Mouse (Mus musculus) MEL (cell line): ENCODE results near the gene Enox2.
"Not testable (repeated sequence)": the region's sequence is repeated elsewhere in the genome, so short reads cannot be mapped to it uniquely, and the experiment has no call there.

Source experiments
- CTCF ChIP-seq, 3 experiments: IDR thresholded peaks in 2 of 3; conservative IDR thresholded peaks in 1 of 3; 2 replicates each; pipeline ENCODE4 v1.5.1; 2011 to 2012; ENCODE audit warnings: low read length in 3 of 3, low read depth in 2 of 3, mild to moderate bottlenecking in 2 of 3, improper control_type of control experiment in 1 of 3, inconsistent platforms in 1 of 3, mixed read lengths in 1 of 3, moderate library complexity in 1 of 3; ENCODE audit not compliant: control insufficient read depth in 1 of 3, insufficient read depth in 1 of 3, poor library complexity in 1 of 3, severe bottlenecking in 1 of 3
- GATA1 ChIP-seq: IDR thresholded peaks from 2 replicates; pipeline ENCODE4 v1.6.1; 2011; ENCODE audit warnings: low read depth, low read length, improper control_type of control experiment
- MAX ChIP-seq: IDR thresholded peaks from 2 replicates; pipeline ENCODE4 v1.6.1; 2011; ENCODE audit warnings: low read length, improper control_type of control experiment
- MXI1 ChIP-seq: IDR thresholded peaks from 2 replicates; pipeline ENCODE4 v1.6.1; 2011; ENCODE audit warnings: mild to moderate bottlenecking, low read depth, low read length, improper control_type of control experiment
- POLR2A ChIP-seq, 2 experiments: IDR thresholded peaks; 2 replicates each; pipeline ENCODE4 v1.6.1; 2011 to 2012; ENCODE audit warnings: low read length in 2 of 2, mild to moderate bottlenecking in 2 of 2, control low read depth in 1 of 2, improper control_type of control experiment in 1 of 2, low read depth in 1 of 2, moderate library complexity in 1 of 2; ENCODE audit not compliant: control insufficient read depth in 1 of 2, insufficient read depth in 1 of 2, poor library complexity in 1 of 2
- POLR2AphosphoS2 ChIP-seq: IDR thresholded peaks from 2 replicates; pipeline ENCODE4 v1.6.1; 2011; ENCODE audit warnings: low read length, improper control_type of control experiment
- TBP ChIP-seq: IDR thresholded peaks from 2 replicates; pipeline ENCODE4 v1.8.0; 2011; ENCODE audit warnings: low read depth, low read length, improper control_type of control experiment
- ZNF384 ChIP-seq: IDR thresholded peaks from 2 replicates; pipeline ENCODE4 v1.6.1; 2012; ENCODE audit warnings: low read depth, mild to moderate bottlenecking, inconsistent platforms, low read length, improper control_type of control experiment

GRCm38 (mm10) chrX:49100542-49100941, 187.5 kb downstream of the Enox2 start:
- TF ChIP-seq CTCF (IDR thresholded peaks at IDR 0.05 in 2 of 3, conservative IDR thresholded peaks at IDR 0.05 in 1 of 3; ENCODE audit: control insufficient read depth in 1 of 3, insufficient read depth in 1 of 3, low read depth in 2 of 3, low read length in 3 of 3, poor library complexity in 1 of 3, severe bottlenecking in 1 of 3); GATA1; MAX; POLR2AphosphoS2; TBP; POLR2A (IDR thresholded peaks at IDR 0.05; ENCODE audit: control insufficient read depth in 1 of 2, insufficient read depth in 1 of 2, low read depth in 1 of 2, low read length in 2 of 2, poor library complexity in 1 of 2); MXI1; ZNF384: not testable (repeated sequence)
